Mouse (Mus musculus) adrenal gland, postnatal 4 days (tissue): ENCODE measurements around the gene Ogfr. TPM values are rescaled to one million over a fixed set of nuclear protein-coding genes. Genes with fewer than 3 reads are reported as not detected.

Experiments used
- DNase-seq, 2 experiments: peaks; one replicate each; pipeline ENCODE4 v3.0.0; 2021 to 2022; ENCODE audit warnings: low spot score in 2 of 2, mixed read lengths in 2 of 2
- long read RNA-seq, 2 experiments: library from polyadenylated mRNA; stranded (forward); transcript quantifications; one replicate each; pipeline ENCODE4 v2.0.0; 2021
- total RNA-seq, 2 experiments: library from RNA; stranded (reverse); gene quantifications; 2 replicates each; pipeline ENCODE4 v1.2.3; 2021

Ogfr gene
- 10 to 100 TPM; 61.4 to 66.1 TPM for total RNA-seq
- long read RNA-seq, experiment 1, transcript Ogfr-201 (7 exons, 2,449 nt) = major isoform, 34 of 50 reads
- long read RNA-seq, experiment 1, partial matches to known transcripts = 2 of 50 reads
- long read RNA-seq, experiment 1, other reads (novel, unspliced or antisense) = 14 of 50 reads
- long read RNA-seq, experiment 2, transcript Ogfr-201 (7 exons, 2,449 nt) = major isoform, 62 of 91 reads
- long read RNA-seq, experiment 2, partial matches to known transcripts = 9 of 91 reads
- long read RNA-seq, experiment 2, other reads (novel, unspliced or antisense) = 19 of 91 reads

GRCm38 (mm10) chr2:180589123-180589831 lies at the start of gene Ogfr:
Gene Ogfr (plus strand): TSS chr2:180589245.
- DNase-seq = peak; percentile 52 to 77

GRCm38 (mm10) chr2:180543675-180544074 lies 45.4 kb upstream of the Ogfr start:
- no peak for DNase-seq

- DNase-seq = no peak
These were observed 44.0 kb upstream of the Ogfr start for GRCm38 (mm10) chr2:180545046-180545445.

- DNase-seq = no peak
These were observed 41.5 kb upstream of the Ogfr start for GRCm38 (mm10) chr2:180547384-180548106.

- no peak for DNase-seq
These were observed 36.7 kb upstream of the Ogfr start for GRCm38 (mm10) chr2:180552340-180552739.

- DNase-seq = no peak
These were observed 33.8 kb upstream of the Ogfr start for GRCm38 (mm10) chr2:180555219-180555618.

- DNase-seq = no peak
These were observed 32.6 kb upstream of the Ogfr start for GRCm38 (mm10) chr2:180556470-180556869.

- no peak for DNase-seq
These were observed 28.8 kb upstream of the Ogfr start for GRCm38 (mm10) chr2:180560245-180560644.

- no peak for DNase-seq
These were observed 26.9 kb upstream of the Ogfr start for GRCm38 (mm10) chr2:180562146-180562545.

GRCm38 (mm10) chr2:180563296-180563695 lies 25.7 kb upstream of the Ogfr start:
- DNase-seq = no peak

- DNase-seq = no peak
These were observed 25.2 kb upstream of the Ogfr start for GRCm38 (mm10) chr2:180563841-180564240.

GRCm38 (mm10) chr2:180566240-180566913 lies 22.7 kb upstream of the Ogfr start:
- DNase-seq = no peak

GRCm38 (mm10) chr2:180569028-180569643 lies 19.9 kb upstream of the Ogfr start:
- DNase-seq = no peak

- DNase-seq = no peak
These were observed 12.6 kb upstream of the Ogfr start for GRCm38 (mm10) chr2:180576482-180576881.

GRCm38 (mm10) chr2:180578686-180579085 lies 10.4 kb upstream of the Ogfr start:
- DNase-seq = no peak

- DNase-seq = no peak
These were observed 8.0 kb upstream of the Ogfr start, which contains the start of gene Mrgbp for GRCm38 (mm10) chr2:180581002-180581401. Gene Mrgbp (plus strand): TSS chr2:180581304.

GRCm38 (mm10) chr2:180582481-180583153 lies 6.4 kb upstream of the Ogfr start:
- peak; percentile 97 to 98 for DNase-seq

- DNase-seq = no peak
These were observed 5.9 kb upstream of the Ogfr start for GRCm38 (mm10) chr2:180583154-180583507.

- DNase-seq = no peak
These were observed 316 bp upstream of the Ogfr start for GRCm38 (mm10) chr2:180588736-180589122.

- no peak for DNase-seq
These were observed 8.4 kb downstream of the Ogfr start, which contains the start of gene Col9a3 for GRCm38 (mm10) chr2:180597490-180597889. Gene Col9a3 (plus strand): TSS chr2:180597790.
